Mouse (Mus musculus): ENCODE results near the gene Plekho2. TPM values are rescaled to one million over a fixed set of nuclear protein-coding genes. Genes with fewer than 3 reads are reported as not detected.

The Plekho2 gene
- total RNA-seq (2021), result 10 to 100 TPM; 13.3 to 15.3 TPM

DNA sequence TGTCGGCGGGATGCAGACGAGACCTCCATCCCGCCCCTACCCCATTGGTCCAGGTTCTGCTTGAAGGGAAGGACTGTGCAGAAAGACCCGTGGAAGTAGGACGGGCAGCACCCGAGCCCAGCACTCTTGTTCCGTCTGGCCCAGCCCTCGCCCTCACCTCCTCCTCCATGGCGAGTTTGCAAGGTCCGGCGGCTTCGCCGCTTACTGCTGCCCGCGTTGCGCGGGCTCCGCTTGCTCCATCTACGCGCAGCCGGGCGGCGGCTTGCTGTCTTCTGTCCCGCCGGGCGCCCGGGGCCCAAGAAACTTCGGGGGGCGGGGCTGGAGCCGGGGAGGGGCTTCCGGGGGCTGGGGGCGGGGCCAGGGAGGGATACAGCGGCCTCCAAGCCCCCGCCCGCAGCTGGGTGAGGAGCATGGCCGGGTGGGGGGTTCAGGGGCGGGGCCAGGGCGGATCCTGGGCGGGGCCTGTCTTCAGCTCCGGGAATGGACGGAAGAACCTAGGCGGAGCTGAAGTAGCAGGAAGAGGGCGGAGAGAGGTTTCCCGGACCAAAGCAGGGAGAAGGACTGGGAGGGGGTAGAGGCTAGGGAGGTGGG is at the start of gene Plekho2:
Gene Plekho2 (minus strand): TSS at position 260 of the 591 bp plus-strand sequence.
- DNase-seq, result peak; percentile 89 to 91
- intact Hi-C loops (cut with DNase I), result loop anchor here (1.0 to 5.0 kb wide), 5 partner anchors 17 to 147 kb away; partner anchors contain the start of gene Spg21

- intact Hi-C loops (cut with DNase I), result loop anchor here (2.0 kb wide), 1 partner anchor 36 kb away; no protein-coding TSS in a partner anchor
- DNase-seq, result peak; percentile 44 to 51
These were observed 49.4 kb upstream of the Plekho2 start, which contains the start of gene Rbpms2 for GRCm38 (mm10) chr9:65629025-65629766. Gene Rbpms2 (plus strand): TSS chr9:65629648.

DNA sequence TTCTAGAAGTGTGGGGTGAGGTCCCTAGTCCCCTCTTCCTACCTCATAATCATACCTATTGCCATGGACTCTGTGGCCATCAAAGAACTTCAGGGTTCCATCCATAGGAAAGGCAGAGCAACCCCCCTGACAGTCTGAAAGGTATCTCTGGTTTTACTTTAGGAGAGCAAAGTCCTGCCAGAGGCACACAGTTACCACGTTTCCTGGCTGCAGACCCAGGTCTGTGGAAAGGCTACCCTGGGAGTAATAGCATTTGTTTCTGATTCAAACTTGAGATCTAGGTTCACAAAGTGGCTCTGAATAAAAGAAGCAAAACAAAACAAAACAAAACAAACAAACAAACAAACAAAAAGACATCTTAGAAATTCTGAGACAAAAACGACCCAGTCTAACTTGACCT is 44.4 kb upstream of the Plekho2 start:
- intact Hi-C loops (cut with DNase I), result no loop called here
- DNase-seq, result no peak

GRCm38 (mm10) chr9:65622826-65623225 is 43.0 kb upstream of the Plekho2 start:
- no peak for DNase-seq
- intact Hi-C loops (cut with DNase I), result no loop called here

DNA sequence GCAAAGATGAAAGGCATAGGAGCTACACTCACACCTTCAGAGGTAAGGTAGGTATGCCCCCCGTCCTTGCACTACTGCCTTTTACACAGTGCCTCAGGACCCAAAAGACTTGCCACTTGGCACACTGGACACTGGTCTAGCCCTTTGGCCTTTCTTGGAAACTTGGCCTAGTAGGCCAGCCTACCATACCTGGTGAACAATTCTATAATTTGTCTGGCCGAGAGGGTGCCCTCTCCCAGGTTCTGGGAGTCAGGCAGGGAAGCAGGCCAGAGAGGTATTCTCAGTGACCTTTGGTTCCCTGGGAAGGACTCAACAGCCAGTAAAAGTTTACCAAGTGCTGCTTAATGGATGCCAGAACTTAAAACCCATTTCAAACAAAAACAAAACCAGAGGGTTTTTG is 41.8 kb upstream of the Plekho2 start:
- DNase-seq, result no peak

DNA sequence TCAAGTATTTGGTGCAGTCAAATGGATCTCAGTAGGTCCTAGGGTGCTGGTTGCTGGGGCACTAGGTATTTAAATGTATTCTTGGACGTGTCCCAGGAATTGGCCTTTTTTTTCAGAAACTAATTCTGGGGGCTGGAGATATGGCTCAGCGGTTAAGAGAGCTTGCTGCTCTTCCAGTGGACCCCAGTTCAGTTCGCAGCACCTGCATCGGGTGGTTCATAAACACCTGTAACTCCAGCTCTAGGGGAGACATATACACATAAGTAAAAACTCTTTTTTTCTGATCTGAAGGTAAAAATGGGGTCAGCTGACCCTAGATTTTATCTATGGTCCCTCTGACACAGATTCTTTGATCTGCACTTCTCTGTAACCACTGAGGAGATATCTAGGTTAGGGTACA is 41.4 kb upstream of the Plekho2 start:
- DNase-seq, result no peak
- intact Hi-C loops (cut with DNase I), result no loop called here

More for the DNA sequence above, 41.8 kb upstream of the Plekho2 start:
- intact Hi-C loops (cut with DNase I), result no loop called here

DNA sequence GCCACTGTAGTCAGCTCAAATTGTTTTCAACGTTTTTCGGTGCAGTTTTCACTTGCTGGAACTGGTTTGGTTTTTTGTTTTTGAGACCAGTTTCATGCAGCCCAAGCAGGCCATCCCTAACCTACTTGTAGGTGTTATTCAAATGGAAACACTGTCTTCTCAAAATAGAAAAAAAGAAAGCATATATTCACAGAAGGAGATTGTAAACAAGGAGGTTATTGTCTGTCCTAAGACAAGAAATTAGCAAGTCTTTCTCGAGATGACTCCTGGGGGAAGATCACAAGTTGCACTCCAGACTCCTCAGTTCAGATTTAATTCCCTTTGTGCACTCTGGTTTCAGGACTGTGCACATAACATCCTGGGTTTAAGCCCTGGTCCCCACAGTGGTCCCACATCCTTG is 39.5 kb upstream of the Plekho2 start:
- no peak for DNase-seq
- intact Hi-C loops (cut with DNase I), result no loop called here

GRCm38 (mm10) chr9:65613098-65613497 is 33.3 kb upstream of the Plekho2 start:
- intact Hi-C loops (cut with DNase I), result no loop called here
- DNase-seq, result no peak

DNA sequence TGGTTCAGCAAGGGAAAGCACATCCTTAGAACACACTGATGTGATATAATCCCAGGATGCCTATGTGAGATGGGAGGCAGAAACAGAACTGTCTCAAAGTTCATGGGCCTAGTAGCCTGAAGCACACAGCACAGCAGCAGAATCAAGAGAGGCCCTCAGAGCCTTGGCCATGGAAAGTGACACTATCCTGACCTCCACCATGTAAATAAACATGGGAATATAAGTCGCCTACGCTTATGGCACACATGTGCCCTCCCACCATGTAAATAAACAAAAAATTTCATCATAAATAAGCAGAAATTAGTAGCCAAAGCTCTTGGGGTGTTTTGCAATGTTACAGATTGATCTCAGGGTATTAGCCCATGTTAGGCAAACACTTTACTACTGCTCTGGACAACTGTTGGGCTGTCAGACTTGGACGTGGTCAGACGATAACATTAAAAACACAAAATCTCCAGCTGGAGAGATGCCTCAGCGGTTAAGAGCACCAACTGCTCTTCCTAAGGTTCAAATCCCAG is 32.2 kb upstream of the Plekho2 start:
- DNase-seq, result no peak
- intact Hi-C loops (cut with DNase I), result no loop called here

- DNase-seq, result no peak
- intact Hi-C loops (cut with DNase I), result loop anchor here (5.0 to 10.0 kb wide), 2 partner anchors 220 to 478 kb away; partner anchors contain the start of gene Zfp609
These were observed 27.3 kb upstream of the Plekho2 start for GRCm38 (mm10) chr9:65607120-65607519.

DNA sequence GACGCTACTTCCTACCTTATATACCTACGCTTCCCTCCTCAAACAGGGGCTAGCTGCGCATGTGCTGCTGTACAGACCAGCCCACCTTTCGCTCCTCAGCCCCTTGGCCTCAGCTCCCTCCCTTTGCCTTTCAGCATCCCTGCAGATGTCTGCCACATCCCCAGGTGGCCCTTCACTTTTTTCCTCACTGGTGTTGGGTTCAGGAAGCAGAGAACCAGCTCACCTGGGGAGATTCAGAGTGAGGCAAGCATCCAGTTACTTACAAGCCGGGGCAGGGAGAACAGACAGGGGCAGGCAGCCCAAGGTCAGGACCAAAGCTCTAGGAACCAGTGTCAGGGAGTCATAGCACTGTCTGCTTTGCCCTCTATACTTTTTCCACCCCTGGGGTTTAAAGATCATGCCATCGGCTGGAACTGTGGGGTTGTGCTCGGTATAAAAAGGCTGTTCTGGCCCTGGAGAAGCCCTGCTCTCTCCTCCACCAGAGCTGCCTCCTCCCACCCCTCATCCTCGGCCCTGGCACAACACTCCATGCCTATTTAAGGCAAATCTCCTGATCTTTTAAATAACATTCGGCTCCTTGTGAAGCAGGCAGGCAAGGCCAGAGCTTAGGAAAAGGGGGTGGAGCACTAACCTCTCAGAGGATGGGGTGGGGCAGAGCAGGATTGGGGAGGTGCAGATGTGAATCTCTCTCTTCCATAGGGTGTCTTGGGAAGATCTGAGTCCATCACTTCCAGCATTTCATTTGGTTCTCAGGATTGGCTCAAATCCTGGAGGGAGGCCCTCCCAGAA is 26.7 kb upstream of the Plekho2 start:
- DNase-seq, result no peak
- intact Hi-C loops (cut with DNase I), result loop anchor here (5.0 to 10.0 kb wide), 2 partner anchors 221 to 478 kb away; partner anchors contain the start of gene Zfp609

DNA sequence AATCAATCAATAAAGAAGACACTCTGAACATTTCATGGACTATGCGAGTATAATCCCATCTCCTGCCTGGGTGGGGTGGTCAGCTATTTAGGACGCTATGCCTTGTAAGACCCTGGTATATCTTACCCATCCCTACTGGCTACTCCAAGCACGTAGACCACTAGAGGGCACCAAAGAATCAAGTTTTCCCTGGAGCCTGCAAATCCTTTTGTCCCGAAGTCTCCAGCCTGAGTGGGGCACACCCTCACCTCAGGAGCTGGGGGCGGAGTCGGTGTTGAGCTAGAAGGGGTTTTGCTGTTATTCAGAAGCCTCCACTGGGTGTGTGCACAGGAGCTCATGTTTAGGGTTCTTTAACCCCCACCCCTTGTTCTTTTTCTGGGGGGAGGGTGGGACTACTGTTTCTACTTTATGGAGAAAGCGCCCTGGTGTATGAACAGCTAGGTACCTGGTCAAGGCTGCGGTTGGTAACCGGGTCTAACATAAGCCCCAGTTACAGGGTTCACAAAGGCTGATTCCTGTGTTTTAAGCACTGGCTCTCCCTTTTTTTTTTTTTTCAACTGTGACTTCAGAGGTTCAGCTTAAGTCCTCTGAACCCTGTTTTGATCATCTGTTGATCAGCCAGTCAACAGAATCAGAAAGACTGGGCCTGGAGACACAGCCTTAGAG is 25.8 kb upstream of the Plekho2 start:
- DNase-seq, result peak; percentile 64 to 65
- intact Hi-C loops (cut with DNase I), result loop anchor here (1.0 to 10.0 kb wide), 5 partner anchors 25 to 479 kb away; partner anchors contain the start of gene Zfp609

GRCm38 (mm10) chr9:65603401-65604102 is 23.7 kb upstream of the Plekho2 start:
- intact Hi-C loops (cut with DNase I), result loop anchor here (2.0 to 10.0 kb wide), 3 partner anchors 27 to 481 kb away; no protein-coding TSS in a partner anchor
- DNase-seq, result no peak

DNA sequence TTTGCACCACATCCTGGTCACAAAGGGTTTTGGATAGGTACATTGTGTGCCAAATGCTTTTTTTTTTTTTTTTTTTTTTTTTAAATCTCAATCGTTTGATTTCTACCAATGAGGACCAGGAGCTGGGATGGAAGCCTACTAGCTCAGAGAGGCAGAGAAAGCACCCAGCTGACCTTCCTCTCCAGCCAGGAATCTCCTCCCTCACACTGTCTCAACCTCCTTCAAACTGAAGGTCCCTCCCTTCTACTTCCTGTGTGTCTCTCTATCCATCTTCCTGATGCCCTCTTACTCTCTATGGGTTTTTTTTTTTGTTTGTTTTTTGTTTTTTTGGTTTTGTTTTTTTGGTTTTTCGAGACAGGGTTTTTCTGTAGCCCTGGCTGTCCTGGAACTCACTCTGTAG is 21.1 kb upstream of the Plekho2 start:
- no peak for DNase-seq
- intact Hi-C loops (cut with DNase I), result loop anchor here (10.0 kb wide), 1 partner anchor 484 kb away; no protein-coding TSS in a partner anchor

- DNase-seq, result peak; percentile 53 to 56
- intact Hi-C loops (cut with DNase I), result no loop called here
These were observed 19.0 kb upstream of the Plekho2 start for GRCm38 (mm10) chr9:65598765-65599249.

DNA sequence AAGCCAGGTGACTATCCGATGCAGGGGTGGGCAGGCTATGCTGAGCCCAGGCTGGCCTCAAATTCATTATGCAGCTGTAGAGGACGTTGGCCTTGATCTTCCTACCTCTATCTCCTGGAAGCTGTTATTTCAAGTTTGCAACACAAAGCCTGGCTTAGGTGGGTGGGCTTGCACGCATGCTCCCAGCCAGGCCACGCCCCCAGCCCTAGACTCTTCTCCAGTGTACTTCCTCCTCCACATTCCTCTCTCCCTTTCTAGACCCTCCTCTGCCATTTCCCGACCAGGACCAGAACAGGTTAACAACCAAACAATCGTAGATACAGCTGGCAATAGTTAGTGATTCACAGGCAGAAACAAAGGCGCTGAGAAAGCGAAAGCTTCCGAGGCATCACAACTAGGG is 13.8 kb upstream of the Plekho2 start:
- intact Hi-C loops (cut with DNase I), result no loop called here
- no peak for DNase-seq

DNA sequence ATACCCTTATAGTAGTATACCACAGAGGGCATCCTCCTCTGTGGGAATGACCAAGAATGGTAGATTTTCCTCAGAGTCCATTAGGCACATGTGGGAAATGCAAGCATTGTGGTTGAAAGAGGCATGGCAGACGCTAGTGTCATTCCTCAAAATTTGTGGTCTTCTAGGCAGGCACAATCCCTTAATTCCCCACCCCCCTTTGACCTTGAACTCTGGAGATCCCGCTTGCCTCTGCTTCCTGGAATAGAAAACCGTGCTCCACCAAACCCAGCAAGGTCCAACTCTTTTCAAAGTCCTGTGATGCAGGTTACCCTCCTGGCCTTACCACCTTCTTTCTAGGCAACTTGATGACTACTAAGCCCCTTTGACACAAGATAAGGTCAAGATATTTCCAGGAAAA is 12.9 kb upstream of the Plekho2 start:
- intact Hi-C loops (cut with DNase I), result no loop called here
- no peak for DNase-seq

DNA sequence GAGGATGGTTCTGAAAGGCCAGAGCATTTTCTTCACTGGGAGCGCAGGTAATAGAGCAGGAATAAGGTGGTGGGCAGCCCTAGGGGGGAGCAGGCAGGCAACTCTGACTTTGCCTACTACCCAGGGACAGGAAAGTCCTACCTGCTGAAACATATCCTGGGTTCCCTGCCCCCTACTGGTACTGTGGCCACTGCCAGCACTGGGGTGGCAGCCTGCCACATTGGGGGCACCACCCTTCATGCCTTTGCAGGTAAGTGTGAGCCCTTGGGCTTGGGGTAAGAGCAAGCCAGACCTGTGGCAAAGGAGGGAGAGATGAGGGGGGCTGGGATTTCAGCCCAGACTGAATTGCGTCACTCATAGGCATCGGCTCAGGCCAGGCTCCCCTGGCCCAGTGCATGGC is 9.3 kb upstream of the Plekho2 start:
- intact Hi-C loops (cut with DNase I), result no loop called here
- no peak for DNase-seq

All from heart, postnatal 36 days (tissue).